Mouse (Mus musculus) liver, postnatal 0 days (tissue): Measurements from ENCODE around the gene Gpn1. TPM values are rescaled to one million over a fixed set of nuclear protein-coding genes. Genes with fewer than 3 reads are reported as not detected.
A peak's percentile ranks its signal among the peaks of the same experiment; 100 is the strongest.
"Not testable (repeated sequence)": the region's sequence is repeated elsewhere in the genome, so short reads cannot be mapped to it uniquely, and the experiment has no call there.

Experiments used
- ATAC-seq: fragments of 200-750 bp; cut with Nextera tagmentation; 2 replicates; pipeline ENCODE4 v1.8.0; 2017; ENCODE audit warnings: mild to moderate bottlenecking, moderate library complexity
- DNase-seq: peaks from one replicate; pipeline ENCODE4 v3.0.0-alpha.2; 2016
- H3K27ac ChIP-seq: fragments of 300-500 bp; sonication (generic); 2 replicates; pipeline ENCODE4 v1.5.1; 2014; ENCODE audit warnings: antibody characterized with exemption, moderate library complexity, mild to moderate bottlenecking, low read depth
- H3K27me3 ChIP-seq: fragments of 300-500 bp; sonication (generic); 2 replicates; pipeline ENCODE4 v1.6.1; 2014; ENCODE audit warnings: low read length, control low read depth, mixed read lengths; ENCODE audit not compliant: insufficient read depth
- H3K36me3 ChIP-seq: fragments of 300-500 bp; sonication (generic); replicated peaks from 2 replicates; pipeline ENCODE4 v1.6.1; 2014; ENCODE audit warnings: mild to moderate bottlenecking, control low read depth, low read length, moderate library complexity, mixed read lengths; ENCODE audit not compliant: insufficient read depth
- H3K4me1 ChIP-seq: fragments of 300-500 bp; sonication (generic); 2 replicates; pipeline ENCODE4 v1.6.1; 2014; ENCODE audit warnings: antibody characterized with exemption, mild to moderate bottlenecking, control low read depth; ENCODE audit not compliant: insufficient read depth
- H3K4me2 ChIP-seq: fragments of 300-500 bp; sonication (generic); 2 replicates; pipeline ENCODE4 v1.6.1; 2014; ENCODE audit warnings: low read depth, mild to moderate bottlenecking, low read length, moderate library complexity, mixed read lengths
- H3K4me3 ChIP-seq: fragments of 300-500 bp; sonication (generic); 2 replicates; pipeline ENCODE4 v1.5.1; 2014; ENCODE audit warnings: low read depth, low read length
- H3K9ac ChIP-seq: fragments of 300-500 bp; sonication (generic); replicated peaks from 2 replicates; pipeline ENCODE4 v1.6.1; 2014; ENCODE audit warnings: mild to moderate bottlenecking, moderate library complexity
- H3K9me3 ChIP-seq: fragments of 300-500 bp; sonication (generic); 2 replicates; pipeline ENCODE4 v1.6.1; 2016; ENCODE audit warnings: mild to moderate bottlenecking, control low read depth, low read length, mixed read lengths
- CTCF ChIP-seq: sonication (generic); IDR thresholded peaks from 2 replicates; pipeline ENCODE4 v1.5.1; 2016; ENCODE audit warnings: antibody characterized with exemption, low read depth
- EP300 ChIP-seq: IDR thresholded peaks from 2 replicates; pipeline ENCODE4 v1.6.1; 2016; ENCODE audit warnings: antibody characterized with exemption, low read depth, mild to moderate bottlenecking
- WGBS: fragments of 180-500 bp; shearing (Covaris S2); extraction: QIAGEN DNeasy Blood & Tissue Kit; methylation state at CpG from one replicate; pipeline ENCODE4 v1.1.7; 2014; ENCODE audit not compliant: insufficient replicate concordance; 5-methylcytosine and 5-hydroxymethylcytosine counted together
- polyA plus RNA-seq: library from polyadenylated mRNA; unstranded; fragments of >200 nt; fragmentation: Nextera tagmentation; extraction: Ambion mirVana; gene quantifications from 2 replicates; pipeline ENCODE4 v1.2.1, GENCODE M21; 2015

Gene Gpn1
- polyA plus RNA-seq, 1 experiment from 2014 or later = 10.9 TPM

GRCm38 (mm10) chr5:31492031-31492430 is 2.5 kb upstream of the Gpn1 start:
- no peak for ATAC-seq

GRCm38 (mm10) chr5:31504843-31505242 is 10.3 kb downstream of the Gpn1 start:
- WGBS = 85% methylated on average over 10 of the region's 10 CpGs
- TF ChIP-seq EP300 (no peak), CTCF (no peak)
- H3K4me2 ChIP-seq = no peak overlapping the region
- DNase-seq (no peak), ATAC-seq (no peak)
- H3K4me1 ChIP-seq = no peaks in the 10 kb centered on the region
- H3K36me3 ChIP-seq = peaks cover 43% of the 10 kb centered on the region
- no peak overlapping the region for H3K27ac ChIP-seq
- no peak overlapping the region for H3K9ac ChIP-seq
- H3K4me3 ChIP-seq = no peak overlapping the region
- no peaks in the 10 kb centered on the region for H3K27me3 ChIP-seq
- no peaks in the 10 kb centered on the region for H3K9me3 ChIP-seq

More at GRCm38 (mm10) chr5:31492031-31492430, 2.5 kb upstream of the Gpn1 start:
- H3K4me3 ChIP-seq = no peak overlapping the region
- no peaks in the 10 kb centered on the region for H3K9me3 ChIP-seq
- DNase-seq = no peak
- H3K4me2 ChIP-seq = no peak overlapping the region
- H3K27ac ChIP-seq = no peak overlapping the region
- 38% methylated on average over 1 of the region's 1 CpGs for WGBS
- H3K36me3 ChIP-seq = peaks cover 7% of the 10 kb centered on the region
- TF ChIP-seq CTCF (no peak), EP300 (no peak)
- H3K4me1 ChIP-seq = peaks cover 8% of the 10 kb centered on the region
- no peaks in the 10 kb centered on the region for H3K27me3 ChIP-seq
- H3K9ac ChIP-seq = no peak overlapping the region

- ATAC-seq (no peak), DNase-seq (no peak)
- H3K36me3 ChIP-seq = peaks cover 51% of the 10 kb centered on the region
- H3K4me1 ChIP-seq = no peaks in the 10 kb centered on the region
- H3K9me3 ChIP-seq = no peaks in the 10 kb centered on the region
- H3K4me2 ChIP-seq = no peak overlapping the region
- 37% methylated on average over 1 of the region's 1 CpGs for WGBS
- no peak overlapping the region for H3K4me3 ChIP-seq
- no peaks in the 10 kb centered on the region for H3K27me3 ChIP-seq
- TF ChIP-seq EP300 = no peak
- TF ChIP-seq CTCF = no peak
- H3K27ac ChIP-seq = 0 out of 2 replicates have a peak overlapping the region, but pooled peaks have one; percentile 16
- no peak overlapping the region for H3K9ac ChIP-seq
These were observed 17.9 kb downstream of the Gpn1 start for GRCm38 (mm10) chr5:31512481-31512880.

DNA sequence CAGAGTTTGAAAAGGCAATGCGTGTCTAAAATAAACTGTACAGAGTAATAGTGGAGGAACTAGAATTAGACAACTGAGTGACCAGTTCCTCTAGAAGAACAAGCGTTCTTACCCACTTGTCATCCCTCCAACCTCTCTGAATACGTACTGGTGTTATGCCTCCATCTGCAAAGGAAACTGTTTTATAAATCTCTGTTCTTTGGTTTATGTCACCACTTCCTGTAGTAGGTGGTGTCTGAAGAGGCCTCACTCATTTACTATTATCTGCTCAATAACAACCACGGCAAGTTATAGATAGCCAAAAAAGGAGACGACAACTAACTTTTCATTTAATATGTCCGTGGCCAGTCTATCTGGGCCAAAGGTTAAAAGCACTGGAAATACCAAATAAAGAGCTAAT is 26.0 kb downstream of the Gpn1 start:
- Histone ChIP-seq H3K36me3 (peaks cover 45% of the 10 kb centered on the region), H3K4me2 (no peak overlapping the region), H3K9ac (no peak overlapping the region), H3K4me3 (no peak overlapping the region), H3K9me3 (no peaks in the 10 kb centered on the region), H3K4me1 (peaks cover 2% of the 10 kb centered on the region), H3K27ac (no peak overlapping the region), H3K27me3 (no peaks in the 10 kb centered on the region)
- WGBS = 78% methylated on average over 6 of the region's 6 CpGs
- DNase-seq = no peak
- no peak for ATAC-seq
- TF ChIP-seq CTCF = no peak
- TF ChIP-seq EP300 = no peak

DNA sequence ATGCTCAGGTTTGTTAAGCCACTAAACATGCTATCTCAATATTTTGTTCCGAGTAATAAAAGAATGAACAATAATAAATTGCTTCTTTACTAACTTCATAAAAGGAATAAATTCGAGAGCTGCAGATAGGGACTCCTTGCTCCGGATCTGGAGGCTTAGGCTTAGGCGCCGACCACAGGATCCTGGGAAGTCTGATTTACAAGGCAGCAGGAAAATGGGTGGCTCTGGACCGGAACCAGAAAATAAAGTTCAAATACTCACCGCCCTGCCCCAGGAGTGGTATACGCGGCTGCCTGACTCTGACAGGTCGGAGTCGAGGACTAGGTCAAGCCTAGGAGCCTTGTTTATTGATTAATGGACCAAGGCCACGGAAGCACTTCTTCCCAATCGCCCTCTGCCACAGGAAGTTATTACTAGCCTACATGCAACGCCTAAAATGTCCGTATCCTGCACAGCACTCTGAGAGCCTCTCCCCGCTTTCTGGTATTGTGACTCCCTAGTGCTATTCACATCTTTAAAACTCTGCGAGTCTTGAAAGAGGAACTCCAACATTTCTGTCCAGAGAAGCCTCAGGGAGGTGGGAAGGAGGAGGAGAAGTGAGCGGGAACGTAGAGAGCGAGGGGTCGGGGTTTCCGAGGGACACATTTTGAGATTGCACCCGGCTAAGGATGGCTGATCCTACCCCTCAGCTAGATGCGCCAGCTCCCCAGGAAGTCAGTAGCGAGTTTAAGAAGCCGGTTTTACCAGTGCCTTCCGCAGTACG is 32.0 kb downstream of the Gpn1 start, which contains the start of gene Slc4a1ap:
TSS of gene Slc4a1ap (plus strand) at position 642 of the 763 bp plus-strand sequence.
- no peak for TF ChIP-seq CTCF
- TF ChIP-seq EP300 = peak; percentile 59
- Histone ChIP-seq H3K4me1 (peaks cover 18% of the 10 kb centered on the region), H3K9ac (peak within 1 kb of the TSS; percentile 95), H3K9me3 (no peaks in the 10 kb centered on the region), H3K4me3 (peak within 1 kb of the TSS; percentile 100), H3K27ac (peak within 1 kb of the TSS; percentile 91), H3K27me3 (no peaks in the 10 kb centered on the region), H3K36me3 (peaks cover 26% of the 10 kb centered on the region), H3K4me2 (peak within 1 kb of the TSS; percentile 98)
- ATAC-seq (peak; percentile 93), DNase-seq (peak; percentile 81)
- under 1% methylated on average over 28 of the region's 28 CpGs for WGBS

DNA sequence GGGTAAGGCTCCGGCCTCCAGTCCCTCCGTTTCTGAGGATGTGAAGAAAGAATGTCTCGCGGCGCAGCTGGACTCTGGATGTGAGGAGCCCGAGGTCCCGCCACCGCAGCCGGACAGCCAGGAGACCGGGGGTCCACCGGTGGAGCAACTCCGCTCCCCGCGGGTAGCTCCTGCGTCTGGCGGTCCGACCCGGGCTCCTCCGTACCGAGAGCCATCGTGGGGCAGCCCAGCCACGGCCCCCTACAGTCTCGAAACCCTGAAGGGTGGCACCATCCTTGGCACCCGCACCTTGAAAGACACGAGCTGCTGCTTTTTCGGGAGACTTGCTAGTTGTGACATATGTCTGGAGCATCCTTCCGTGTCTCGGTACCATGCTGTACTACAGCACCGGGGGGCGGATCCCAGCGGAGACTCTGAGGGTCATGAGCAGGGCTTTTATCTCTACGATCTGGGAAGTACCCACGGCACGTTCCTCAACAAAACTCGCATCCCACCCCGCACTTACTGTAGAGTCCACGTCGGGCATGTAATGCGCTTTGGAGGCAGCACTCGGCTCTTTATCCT is 32.7 kb downstream of the Gpn1 start:
- Histone ChIP-seq H3K9me3 (no peaks in the 10 kb centered on the region), H3K27ac (peak overlapping the region; percentile 91), H3K36me3 (peaks cover 32% of the 10 kb centered on the region), H3K4me1 (peaks cover 18% of the 10 kb centered on the region), H3K4me3 (peak overlapping the region; percentile 100), H3K27me3 (no peaks in the 10 kb centered on the region), H3K4me2 (peak overlapping the region; percentile 98), H3K9ac (peak overlapping the region; percentile 95)
- TF ChIP-seq EP300 = no peak
- TF ChIP-seq CTCF = no peak
- ATAC-seq (peak; percentile 24), DNase-seq (no peak)
- WGBS = 2% methylated on average over 39 of the region's 40 CpGs

DNA sequence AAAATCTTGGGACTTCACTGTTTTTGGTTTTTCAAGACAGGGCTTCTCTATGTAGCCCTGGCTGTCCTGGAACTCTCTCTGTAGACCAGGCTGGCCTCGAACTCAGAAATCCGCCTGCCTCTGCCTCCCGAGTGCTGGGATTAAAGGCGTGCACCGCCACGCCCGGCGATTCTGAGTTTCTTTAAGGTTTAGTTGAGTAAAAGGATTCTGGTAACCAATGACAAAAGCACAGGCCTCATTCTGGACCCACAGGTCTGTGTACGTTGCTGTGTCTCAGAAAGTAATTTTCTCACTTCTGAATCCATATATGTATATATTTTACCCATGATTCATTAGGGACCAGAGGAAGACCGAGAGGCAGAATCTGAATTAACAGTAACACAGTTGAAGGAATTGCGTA is 33.2 kb downstream of the Gpn1 start, which contains the start of gene Supt7l:
TSS of gene Supt7l (minus strand) at position 101 of the 400 bp plus-strand sequence.
- 75% methylated on average over 11 of the region's 11 CpGs for WGBS
- not testable (repeated sequence) for H3K9me3 ChIP-seq

More for the DNA sequence above, 33.2 kb downstream of the Gpn1 start, which contains the start of gene Supt7l:
- H3K27ac ChIP-seq = peak within 1 kb of the TSS; percentile 91
- not testable (repeated sequence) for ATAC-seq, H3K27me3 ChIP-seq, DNase-seq
- H3K4me2 ChIP-seq = peak within 1 kb of the TSS; percentile 98
- H3K4me3 ChIP-seq = peak within 1 kb of the TSS; percentile 100
- peak within 1 kb of the TSS; percentile 95 for H3K9ac ChIP-seq
- H3K4me1 ChIP-seq = peaks cover 18% of the 10 kb centered on the region
- H3K36me3 ChIP-seq = peaks cover 34% of the 10 kb centered on the region
